Mouse (Mus musculus): ENCODE data around the gene Pdlim5.

The Pdlim5 gene

GRCm38 (mm10) chr3:142394796-142395508, 544 bp downstream of the Pdlim5 start:
- DNase-seq (ENCODE audit: low read depth) = peak; percentile 68

GRCm38 (mm10) chr3:142394000-142394411, 1.5 kb downstream of the Pdlim5 start:
- peak; percentile 10 for DNase-seq (ENCODE audit: low read depth)

GRCm38 (mm10) chr3:142391531-142391930, 4.0 kb downstream of the Pdlim5 start:
- DNase-seq (ENCODE audit: low read depth) = no peak

GRCm38 (mm10) chr3:142390288-142390687, 5.2 kb downstream of the Pdlim5 start:
- no peak for DNase-seq (ENCODE audit: low read depth)

- DNase-seq (ENCODE audit: low read depth) = no peak
These were observed 7.3 kb downstream of the Pdlim5 start for GRCm38 (mm10) chr3:142388189-142388588.

GRCm38 (mm10) chr3:142386505-142386904, 9.0 kb downstream of the Pdlim5 start:
- DNase-seq (ENCODE audit: low read depth) = no peak

- no peak for DNase-seq (ENCODE audit: low read depth)
These were observed 9.8 kb downstream of the Pdlim5 start for GRCm38 (mm10) chr3:142385690-142386089.

GRCm38 (mm10) chr3:142376638-142377037, 18.9 kb downstream of the Pdlim5 start:
- no peak for DNase-seq (ENCODE audit: low read depth)

GRCm38 (mm10) chr3:142375106-142375505, 20.4 kb downstream of the Pdlim5 start:
- DNase-seq (ENCODE audit: low read depth) = no peak

GRCm38 (mm10) chr3:142372465-142373147, 22.9 kb downstream of the Pdlim5 start:
- DNase-seq (ENCODE audit: low read depth) = no peak

- no peak for DNase-seq (ENCODE audit: low read depth)
These were observed 27.1 kb downstream of the Pdlim5 start for GRCm38 (mm10) chr3:142368411-142368810.

GRCm38 (mm10) chr3:142362092-142362491, 33.4 kb downstream of the Pdlim5 start:
- DNase-seq (ENCODE audit: low read depth) = no peak

GRCm38 (mm10) chr3:142358951-142359350, 36.5 kb downstream of the Pdlim5 start:
- DNase-seq (ENCODE audit: low read depth) = peak; percentile 80

GRCm38 (mm10) chr3:142356661-142357060, 38.8 kb downstream of the Pdlim5 start:
- DNase-seq (ENCODE audit: low read depth) = peak; percentile 85

- DNase-seq (ENCODE audit: low read depth) = no peak
These were observed 42.3 kb downstream of the Pdlim5 start for GRCm38 (mm10) chr3:142353218-142353617.

- DNase-seq (ENCODE audit: low read depth) = no peak
These were observed 45.0 kb downstream of the Pdlim5 start for GRCm38 (mm10) chr3:142350513-142350912.

GRCm38 (mm10) chr3:142348816-142349631, 46.5 kb downstream of the Pdlim5 start:
- DNase-seq (ENCODE audit: low read depth) = no peak

- DNase-seq (ENCODE audit: low read depth) = no peak
These were observed 49.2 kb downstream of the Pdlim5 start for GRCm38 (mm10) chr3:142346261-142346660.

- no peak for DNase-seq (ENCODE audit: low read depth)
These were observed 50.0 kb downstream of the Pdlim5 start for GRCm38 (mm10) chr3:142345235-142346125.

- no peak for DNase-seq (ENCODE audit: low read depth)
These were observed 51.7 kb downstream of the Pdlim5 start for GRCm38 (mm10) chr3:142343786-142344185.

GRCm38 (mm10) chr3:142340701-142341100, 54.8 kb downstream of the Pdlim5 start:
- no peak for DNase-seq (ENCODE audit: low read depth)

Data from induced T-regulatory cell, adult 2 months (primary cell).